Mouse (Mus musculus) stomach, adult 2 months (tissue): ENCODE data around the gene Ccdc174. TPM values are rescaled to one million over a fixed set of nuclear protein-coding genes. Genes with fewer than 3 reads are reported as not detected.

ENCODE experiments used
- polyA plus RNA-seq: library from polyadenylated mRNA; depleted of rRNA; stranded (reverse); fragments of >200 nt; gene quantifications from 2 replicates; pipeline ENCODE4 v1.2.3, GENCODE M21; 2012; rRNA removed

Ccdc174 gene
- polyA plus RNA-seq, result 1.3 and 1.4 TPM in 2 replicates

GRCm38 (mm10) chr6:91877885-91878651, at the start of gene Ccdc174:
Gene Ccdc174 (plus strand): TSS chr6:91878053.

DNA sequence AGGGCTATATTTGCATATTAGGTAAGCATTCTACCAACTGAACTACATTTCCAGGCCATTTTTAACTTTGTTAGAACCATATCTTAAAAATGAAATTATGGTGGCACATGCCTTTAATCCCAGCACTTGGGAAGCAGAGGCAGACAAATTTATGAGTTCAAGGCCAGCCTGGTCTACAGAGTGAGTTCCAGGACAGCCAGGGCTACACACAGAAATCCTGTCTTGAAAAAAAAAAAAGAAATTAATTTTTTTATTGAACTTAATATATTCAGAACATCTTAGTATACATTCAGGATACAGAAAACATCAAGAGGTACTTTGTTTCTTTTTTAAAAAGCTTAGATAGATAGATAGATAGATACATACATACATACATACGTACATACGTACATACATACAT, 24.7 kb downstream of the Ccdc174 start, which contains the start of gene 4930590J08Rik:
Gene 4930590J08Rik (plus strand): TSS at position 301 of the 400 bp plus-strand sequence.

Other genes starting within 250 kb of the Ccdc174 start
- gene Slc6a6, start 194.0 kb upstream of the Ccdc174 start, polyA plus RNA-seq, result 61.8 and 85.5 TPM in 2 replicates
- gene Grip2, start 50.8 kb upstream of the Ccdc174 start, polyA plus RNA-seq, result 1.4 and 1.5 TPM in 2 replicates
- gene 4930590J08Rik, start 24.8 kb downstream of the Ccdc174 start, polyA plus RNA-seq, result not detected in 2 replicates
- gene Fgd5, start 100.8 kb downstream of the Ccdc174 start, polyA plus RNA-seq, result 1.6 and 2.2 TPM in 2 replicates
- gene Nr2c2, start 213.3 kb downstream of the Ccdc174 start, polyA plus RNA-seq, result 2.1 and 3.4 TPM in 2 replicates